Mouse (Mus musculus) small intestine, adult 2 months (tissue): Measurements from ENCODE around the gene Traf2.

Experiments used
- CTCF ChIP-seq: fragments of 200-500 bp; IDR thresholded peaks from 2 replicates; pipeline ENCODE4 v1.5.1; 2012; ENCODE audit warnings: low read depth, mild to moderate bottlenecking, control low read depth, inconsistent platforms, low read length, moderate library complexity, mixed read lengths; ENCODE audit not compliant: insufficient replicate concordance, insufficient read length; ENCODE audit errors: extremely low read depth
- POLR2A ChIP-seq: fragments of 200-500 bp; IDR thresholded peaks from 2 replicates; pipeline ENCODE4 v1.6.1; 2012; ENCODE audit warnings: low read depth, mild to moderate bottlenecking, control low read depth, inconsistent platforms, low read length, moderate library complexity

DNA sequence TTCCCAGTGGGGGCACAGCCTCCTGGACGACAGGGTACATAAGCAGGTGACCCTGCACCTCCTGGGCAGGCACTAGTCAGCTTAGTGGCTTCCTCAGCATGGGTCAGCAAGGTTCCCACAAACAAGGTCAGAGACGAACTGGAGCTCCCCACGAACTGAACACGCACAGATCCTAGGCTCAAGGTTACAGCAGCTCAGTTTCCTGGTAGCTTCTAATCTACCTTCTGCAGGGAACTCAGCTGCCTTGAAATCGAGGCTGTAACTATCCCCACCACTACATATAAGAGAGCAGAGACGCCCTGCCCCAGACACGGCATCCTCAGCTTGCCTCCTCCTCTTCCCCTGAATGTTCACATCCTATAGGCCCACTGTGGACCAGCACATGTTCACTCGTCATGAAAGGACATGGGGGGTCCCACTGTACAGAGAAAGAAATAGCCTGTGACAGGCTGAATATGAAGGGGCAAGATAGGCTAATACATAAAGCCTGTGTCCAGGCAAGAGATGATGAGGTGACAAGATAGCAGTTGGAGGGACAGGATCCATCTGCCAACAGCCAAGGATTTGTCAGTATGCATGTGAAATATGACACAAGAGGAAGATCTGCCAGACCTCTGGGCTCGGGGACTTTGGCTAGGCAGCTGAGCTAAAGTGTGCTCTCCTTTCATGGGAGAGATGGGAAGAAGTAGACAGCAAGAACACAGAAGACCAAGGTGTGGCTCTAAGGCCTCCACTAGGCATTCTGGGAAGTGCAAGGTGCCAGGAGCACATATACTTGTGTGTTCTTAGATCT, 20.0 kb downstream of the Traf2 start:
- TF ChIP-seq CTCF (no peak), POLR2A (no peak)
